Comparison of ENCODE assay signal across 8 mouse cellular contexts in genomic region chr12:57787471-57787870, GRCm38 (mm10).
DNase-seq lines count a peak whose midpoint lies in the region; ATAC-seq and TF ChIP-seq lines count a peak whose summit lies in the region.
"Had no signal": no experiment of that assay in that cellular context is flagged by ENCODE, and none has a peak within 500 bp of the region (broad histone marks: within the 10 kb centered on the region; RNA-seq: fewer than 3 reads in every experiment).

No protein-coding gene starts in this region.

- H3K27ac ChIP-seq in left cerebral cortex, adult 2 months, result no peak overlapping the region
- H3K27ac ChIP-seq in cortical plate, adult 2 months (ENCODE audit: insufficient read depth, low read length), result no peak overlapping the region
- no peak overlapping the region for H3K27ac ChIP-seq in kidney, embryonic 15.5 days
- no peak overlapping the region for H3K27ac ChIP-seq in midbrain, embryonic 15.5 days
- H3K27ac ChIP-seq: lung, embryonic 15.5 days had no signal

- H3K4me3 ChIP-seq in left cerebral cortex, adult 2 months, result no peak overlapping the region
- H3K4me3 ChIP-seq in cortical plate, adult 2 months (ENCODE audit: insufficient read depth, low read length), result no peak overlapping the region
- H3K4me3 ChIP-seq in kidney, embryonic 15.5 days (replicated peaks), result no peak overlapping the region
- no peak overlapping the region for H3K4me3 ChIP-seq in midbrain, embryonic 15.5 days
- H3K4me3 ChIP-seq: lung, embryonic 15.5 days had no signal

- H3K4me1 ChIP-seq in cortical plate, adult 2 months (ENCODE audit: control insufficient read depth, insufficient read depth, low read length), result no peaks in the 10 kb centered on the region
- H3K4me1 ChIP-seq in kidney, embryonic 15.5 days, result no peaks in the 10 kb centered on the region
- H3K4me1 ChIP-seq in midbrain, embryonic 15.5 days, result no peaks in the 10 kb centered on the region

- 0 out of 2 replicates have a peak, but pooled peaks have one; percentile 40 for ATAC-seq in kidney, embryonic 15.5 days (replicated peaks; ENCODE audit: low FRiP score)
- ATAC-seq in midbrain, embryonic 15.5 days (replicated peaks), result 0 out of 2 replicates have a peak, but pooled peaks have one; percentile 50

- peak; percentile 66 for TF ChIP-seq CTCF in left cerebral cortex, adult 2 months (IDR thresholded peaks at IDR 0.05)
- TF ChIP-seq CTCF in cortical plate, adult 2 months (IDR thresholded peaks at IDR 0.05; ENCODE audit: extremely low read depth, insufficient read depth, low read length), result peak; percentile 77

- peaks cover 5% of the 10 kb centered on the region; the same call in 1 of the 2 replicates for H3K27me3 ChIP-seq in kidney, embryonic 15.5 days
- no peaks in the 10 kb centered on the region for H3K27me3 ChIP-seq in midbrain, embryonic 15.5 days (replicated peaks)
- H3K27me3 ChIP-seq: lung, embryonic 15.5 days had no signal

- no peaks in the 10 kb centered on the region for H3K36me3 ChIP-seq in kidney, embryonic 15.5 days
- no peaks in the 10 kb centered on the region for H3K36me3 ChIP-seq in midbrain, embryonic 15.5 days (replicated peaks)
- H3K36me3 ChIP-seq: lung, embryonic 15.5 days had no signal

- peak in 1 of 2 experiments; percentile 15 for DNase-seq in left cerebral cortex, adult 2 months (ENCODE audit: extremely low spot score in 1 of 2, low spot score in 2 of 2)
- DNase-seq in left cerebral cortex, adult 9 months (ENCODE audit: low spot score in 2 of 2), result no peak
- DNase-seq in Muller cell, postnatal 12 days (ENCODE audit: inconsistent ontology term), result peak; percentile 24
- no peak for DNase-seq in spleen, postnatal 4 days (ENCODE audit: low spot score in 2 of 2)

- no peak for TF ChIP-seq POLR2A in cortical plate, adult 2 months (IDR thresholded peaks at IDR 0.05; ENCODE audit: extremely low read depth, insufficient read depth, low read length)

- H3K9ac ChIP-seq in kidney, embryonic 15.5 days, result no peak overlapping the region
- no peak overlapping the region for H3K9ac ChIP-seq in midbrain, embryonic 15.5 days
- H3K9ac ChIP-seq: lung, embryonic 15.5 days had no signal

- H3K9me3 ChIP-seq in kidney, embryonic 15.5 days (replicated peaks), result no peaks in the 10 kb centered on the region
- H3K9me3 ChIP-seq in midbrain, embryonic 15.5 days, result no peaks in the 10 kb centered on the region
- H3K9me3 ChIP-seq: lung, embryonic 15.5 days had no signal

- intact Hi-C loops in left cerebral cortex, adult 2 months (cut with DNase I), result loop anchor here (1.0 to 5.0 kb wide), 2 partner anchors 150 to 506 kb away; no protein-coding TSS in a partner anchor

- 26% methylated on average over 5 of the region's 5 CpGs for WGBS in kidney, embryonic 15.5 days
- WGBS in midbrain, embryonic 15.5 days, result 26% methylated on average over 5 of the region's 5 CpGs

- H3K4me2 ChIP-seq in kidney, embryonic 15.5 days, result no peak overlapping the region
- no peak overlapping the region for H3K4me2 ChIP-seq in midbrain, embryonic 15.5 days
- H3K4me2 ChIP-seq: lung, embryonic 15.5 days had no signal
